Mouse (Mus musculus) forebrain, embryonic 11.5 days (tissue): Measurements from ENCODE around the gene Oxnad1. TPM values are rescaled to one million over a fixed set of nuclear protein-coding genes. Genes with fewer than 3 reads are reported as not detected.

Experiments used
- polyA plus RNA-seq: library from polyadenylated mRNA; unstranded; fragments of >200 nt; fragmentation: Nextera tagmentation; extraction: Ambion mirVana; gene quantifications from 2 replicates; pipeline ENCODE4 v1.2.1, GENCODE M21; 2014

Oxnad1 gene
- polyA plus RNA-seq, 1 experiment from 2014 or later: 20.2 TPM

Other genes with a start within 250 kb of the Oxnad1 start
- 0.05 TPM in 2 replicates for gene Galnt15, start 56.4 kb upstream of the Oxnad1 start, polyA plus RNA-seq
- gene Dph3, start 355 bp downstream of the Oxnad1 start, polyA plus RNA-seq: 97.7 and 99.9 TPM in 2 replicates
- not detected in 2 replicates for gene Msmb, start 56.6 kb downstream of the Oxnad1 start, polyA plus RNA-seq
- gene Ncoa4, start 74.5 kb downstream of the Oxnad1 start, polyA plus RNA-seq: 102 and 105 TPM in 2 replicates
- gene Timm23, start 116.5 kb downstream of the Oxnad1 start, polyA plus RNA-seq: 274 TPM in 2 replicates
- gene Parg, start 116.6 kb downstream of the Oxnad1 start, polyA plus RNA-seq: 61.2 and 63.6 TPM in 2 replicates
- 18.3 and 18.8 TPM in 2 replicates for gene Ogdhl, start 236.6 kb downstream of the Oxnad1 start, polyA plus RNA-seq